Mouse (Mus musculus): ENCODE data around the gene Mzf1. TPM values are rescaled to one million over a fixed set of nuclear protein-coding genes. Genes with fewer than 3 reads are reported as not detected.
A peak's percentile ranks its signal among the peaks of the same experiment; 100 is the strongest.

Mzf1 gene
- total and polyA plus RNA-seq, 3 experiments: 0.31 to 0.55 (median 0.50) TPM

- TF ChIP-seq EP300 (IDR thresholded peaks at IDR 0.05; ENCODE audit: low read length): no peak
- TF ChIP-seq RAD21 (IDR thresholded peaks at IDR 0.05; ENCODE audit: low read depth, low read length): no peak
- peak; percentile 64; the same call in 1 of the 2 replicates for TF ChIP-seq TBP (conservative IDR thresholded peaks at IDR 0.05; ENCODE audit: low read depth, low read length)
- TF ChIP-seq ZNF384 (IDR thresholded peaks at IDR 0.05; ENCODE audit: low read depth, low read length): no peak
- TF ChIP-seq RCOR1 (conservative IDR thresholded peaks at IDR 0.05; ENCODE audit: low read depth, low read length): no peak
- TF ChIP-seq PAX5 (IDR thresholded peaks at IDR 0.05; ENCODE audit: low read length): no peak
- TF ChIP-seq CHD2 (IDR thresholded peaks at IDR 0.05; ENCODE audit: low read length): peak; percentile 56; the same call in 1 of the 2 replicates
- TF ChIP-seq JUN (IDR thresholded peaks at IDR 0.05; ENCODE audit: insufficient read depth, low read depth, low read length): no peak
These were observed 16.5 kb downstream of the Mzf1 start, which contains the start of gene Ube2m (continued) for GRCm38 (mm10) chr7:13037901-13038555.

- dilution Hi-C loops (cut with MboI; ENCODE audit: extremely low pct_ligation_motif_present, extremely low pct_unique_long_range_greater_than_20kb, low sequenced_read_pairs): no loop called here
- H3K79me2 ChIP-seq (replicated peaks; ENCODE audit: control insufficient read depth, extremely low read depth, insufficient read depth, poor library complexity, severe bottlenecking): peaks cover 20% of the 10 kb centered on the region
- H3K4me1 ChIP-seq (ENCODE audit: control insufficient read depth in 1 of 2, insufficient read depth in 2 of 2): peaks cover 19 to 55% of the 10 kb centered on the region in 2 experiments
These were observed 17.2 kb downstream of the Mzf1 start for GRCm38 (mm10) chr7:13037366-13037765.

GRCm38 (mm10) chr7:13036806-13037205 is 17.8 kb downstream of the Mzf1 start:
- TF ChIP-seq ETS1 (conservative IDR thresholded peaks at IDR 0.05; ENCODE audit: low read depth, low read length): no peak
- TF ChIP-seq MAZ (IDR thresholded peaks at IDR 0.05; ENCODE audit: low read depth, low read length): no peak
- no peak for TF ChIP-seq CTCF (conservative IDR thresholded peaks at IDR 0.05 in 1 of 2, IDR thresholded peaks at IDR 0.05 in 1 of 2; ENCODE audit: low read depth in 2 of 2, low read length in 2 of 2)
- no peak for TF ChIP-seq ZC3H11A (IDR thresholded peaks at IDR 0.05; ENCODE audit: low read depth, low read length)
- TF ChIP-seq POLR2AphosphoS2 (IDR thresholded peaks at IDR 0.05; ENCODE audit: low read depth, low read length): no peak
- DNase-seq (ENCODE audit: extremely low read depth): no peak
- H3K79me2 ChIP-seq (replicated peaks; ENCODE audit: control insufficient read depth, extremely low read depth, insufficient read depth, poor library complexity, severe bottlenecking): peaks cover 21% of the 10 kb centered on the region
- peaks cover 20 to 60% of the 10 kb centered on the region in 2 experiments for H3K4me1 ChIP-seq (ENCODE audit: control insufficient read depth in 1 of 2, insufficient read depth in 2 of 2)
- H3K4me2 ChIP-seq (ENCODE audit: insufficient read depth, low read depth, poor library complexity, severe bottlenecking): peak overlapping the region; percentile 69
- no peaks in the 10 kb centered on the region for H3K9me3 ChIP-seq (replicated peaks; ENCODE audit: low read length)
- peaks cover 29 to 41% of the 10 kb centered on the region in 2 experiments for H3K36me3 ChIP-seq (replicated peaks in 1 of 2; ENCODE audit: control insufficient read depth in 1 of 2, insufficient read depth in 1 of 2, low read length in 1 of 2)
- dilution Hi-C loops (cut with MboI; ENCODE audit: extremely low pct_ligation_motif_present, extremely low pct_unique_long_range_greater_than_20kb, low sequenced_read_pairs) (no loop called here), in situ Hi-C loops (cut with MboI; ENCODE audit: low pct_ligation_motif_present, low pct_unique_long_range_greater_than_20kb, low sequenced_read_pairs) (no loop called here)
- peak overlapping the region; percentile 96 for H3K9ac ChIP-seq (ENCODE audit: insufficient read depth, low read depth)
- H3K27me3 ChIP-seq (replicated peaks): no peaks in the 10 kb centered on the region
- peak overlapping the region; percentile 84 to 92 (median 91) for H3K4me3 ChIP-seq (replicated peaks in 1 of 3; ENCODE audit: low read depth in 2 of 3, low read length in 2 of 3, poor library complexity in 1 of 3)
- 0 out of 2 replicates have a peak overlapping the region, but pooled peaks have one; percentile 9 for H3K27ac ChIP-seq (ENCODE audit: insufficient read depth, low read depth)

More at GRCm38 (mm10) chr7:13037366-13037765, 17.2 kb downstream of the Mzf1 start:
- H3K36me3 ChIP-seq (replicated peaks in 1 of 2; ENCODE audit: control insufficient read depth in 1 of 2, insufficient read depth in 1 of 2, low read length in 1 of 2): peaks cover 23 to 35% of the 10 kb centered on the region in 2 experiments
- in situ Hi-C loops (cut with MboI; ENCODE audit: low pct_ligation_motif_present, low pct_unique_long_range_greater_than_20kb, low sequenced_read_pairs): no loop called here
- H3K4me3 ChIP-seq (replicated peaks in 1 of 3; ENCODE audit: low read depth in 2 of 3, low read length in 2 of 3, poor library complexity in 1 of 3): peak overlapping the region; percentile 84 to 92 (median 91)
- peak overlapping the region; percentile 100 for H3K27ac ChIP-seq (ENCODE audit: insufficient read depth, low read depth)
- peak overlapping the region; percentile 69 for H3K4me2 ChIP-seq (ENCODE audit: insufficient read depth, low read depth, poor library complexity, severe bottlenecking)
- DNase-seq (ENCODE audit: extremely low read depth): no peak
- TF ChIP-seq MAX (IDR thresholded peaks at IDR 0.05; ENCODE audit: low read length) (no peak), SIN3A (IDR thresholded peaks at IDR 0.05; ENCODE audit: low read length) (peak; percentile 73; the same call in 1 of the 2 replicates)
- H3K9ac ChIP-seq (ENCODE audit: insufficient read depth, low read depth): peak overlapping the region; percentile 96
- no peaks in the 10 kb centered on the region for H3K27me3 ChIP-seq (replicated peaks)
- H3K9me3 ChIP-seq (replicated peaks; ENCODE audit: low read length): no peaks in the 10 kb centered on the region

Data from CH12.LX (cell line).